Mouse (Mus musculus) left cerebral cortex, adult 11 months (tissue): ENCODE measurements around the gene Naa16.
A peak's percentile ranks its signal among the peaks of the same experiment; 100 is the strongest.

Source experiments
- DNase-seq: peaks from one replicate; pipeline ENCODE4 v3.0.0; 2022; ENCODE audit warnings: low spot score

Naa16 gene

GRCm38 (mm10) chr14:79330944-79331561 is 59.5 kb downstream of the Naa16 start:
- no peak for DNase-seq

GRCm38 (mm10) chr14:79327033-79327432 is 63.5 kb downstream of the Naa16 start:
- DNase-seq, result no peak

GRCm38 (mm10) chr14:79324112-79324840 is 66.3 kb downstream of the Naa16 start:
- DNase-seq, result no peak

- DNase-seq, result no peak
Observed at GRCm38 (mm10) chr14:79321881-79322280, 68.7 kb downstream of the Naa16 start.

- no peak for DNase-seq
Observed at GRCm38 (mm10) chr14:79321152-79321551, 69.4 kb downstream of the Naa16 start.

- DNase-seq, result no peak
Observed at GRCm38 (mm10) chr14:79317602-79318001, 73.0 kb downstream of the Naa16 start.

DNA sequence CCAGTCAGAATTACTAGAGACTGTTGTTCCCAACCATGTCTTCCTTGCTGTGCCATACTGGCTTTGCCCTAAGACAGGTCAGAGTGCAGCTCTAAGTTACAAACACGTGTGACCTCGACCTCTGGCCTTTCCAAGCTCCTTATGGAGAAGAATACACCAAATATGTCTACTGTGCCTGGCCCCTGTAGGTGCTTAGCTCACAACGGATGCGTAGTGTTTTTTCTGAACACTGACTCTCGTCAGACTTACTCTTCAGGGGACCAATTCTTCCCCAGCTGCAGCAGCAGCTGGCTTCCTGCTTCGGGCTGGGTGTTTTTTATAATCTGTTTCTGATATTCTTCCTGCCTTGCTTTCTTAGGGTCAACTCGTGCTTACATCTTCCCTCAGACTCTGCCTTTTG is 74.7 kb downstream of the Naa16 start:
- no peak for DNase-seq

DNA sequence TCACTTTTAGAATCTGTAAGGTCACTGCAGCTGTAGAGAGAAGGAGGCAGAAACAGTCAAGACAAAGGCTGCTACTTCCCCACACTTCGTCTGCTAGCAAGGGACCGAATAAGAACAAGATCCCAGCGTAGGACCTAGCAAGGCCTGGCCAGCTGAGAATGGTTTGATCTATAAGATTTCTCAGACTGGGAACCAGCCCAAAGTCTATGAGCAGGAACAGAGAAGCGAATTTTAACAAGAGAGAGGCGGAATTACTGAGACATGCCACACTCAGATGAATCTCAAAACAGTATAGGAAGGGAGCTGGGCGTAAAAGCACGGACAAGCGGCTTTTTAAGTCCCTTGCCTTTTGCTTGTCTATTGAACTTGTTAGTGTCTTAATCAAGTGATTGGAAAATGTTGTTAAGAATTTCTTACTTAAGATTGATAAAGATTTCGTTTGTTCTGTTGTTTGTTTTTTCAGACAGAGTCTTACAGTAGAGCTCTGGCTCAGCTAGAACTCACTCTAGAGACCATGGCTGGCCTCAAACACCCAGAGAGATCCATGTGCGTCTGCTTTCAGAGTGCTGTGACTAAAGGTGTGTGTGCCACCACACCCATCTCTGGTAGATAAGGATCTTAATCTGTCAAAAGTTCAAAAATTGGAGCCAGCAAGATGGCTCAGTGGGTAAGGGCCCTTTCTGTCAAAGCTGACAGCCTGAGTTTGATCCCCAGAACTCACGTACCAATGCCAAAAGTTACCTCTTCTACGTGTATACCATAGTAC is 76.2 kb downstream of the Naa16 start:
- no peak for DNase-seq

- no peak for DNase-seq
Observed at GRCm38 (mm10) chr14:79313439-79314175, 77.0 kb downstream of the Naa16 start.

DNA sequence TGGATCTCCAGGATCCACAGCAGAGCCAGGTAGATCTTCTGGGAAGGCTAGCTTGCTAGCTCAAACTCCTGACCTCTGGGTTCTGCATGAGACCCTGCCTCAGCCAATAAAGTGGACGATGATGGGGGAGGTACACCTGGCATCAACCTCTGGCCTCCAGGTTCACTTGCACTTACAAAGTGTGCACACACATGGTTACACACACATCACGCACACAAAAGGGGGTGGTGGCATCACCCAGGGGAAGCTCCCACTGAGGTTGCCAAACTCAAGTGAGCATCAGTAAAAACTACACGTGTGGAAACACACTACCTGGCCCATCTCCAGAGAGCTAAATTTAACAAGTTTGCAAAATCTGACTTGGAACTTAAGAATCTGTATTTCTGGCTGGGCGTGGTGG is 77.9 kb downstream of the Naa16 start:
- DNase-seq, result no peak

GRCm38 (mm10) chr14:79311918-79312454 is 78.6 kb downstream of the Naa16 start:
- no peak for DNase-seq

GRCm38 (mm10) chr14:79309115-79309514 is 81.5 kb downstream of the Naa16 start:
- no peak for DNase-seq

GRCm38 (mm10) chr14:79308364-79308763 is 82.2 kb downstream of the Naa16 start:
- DNase-seq, result no peak

DNA sequence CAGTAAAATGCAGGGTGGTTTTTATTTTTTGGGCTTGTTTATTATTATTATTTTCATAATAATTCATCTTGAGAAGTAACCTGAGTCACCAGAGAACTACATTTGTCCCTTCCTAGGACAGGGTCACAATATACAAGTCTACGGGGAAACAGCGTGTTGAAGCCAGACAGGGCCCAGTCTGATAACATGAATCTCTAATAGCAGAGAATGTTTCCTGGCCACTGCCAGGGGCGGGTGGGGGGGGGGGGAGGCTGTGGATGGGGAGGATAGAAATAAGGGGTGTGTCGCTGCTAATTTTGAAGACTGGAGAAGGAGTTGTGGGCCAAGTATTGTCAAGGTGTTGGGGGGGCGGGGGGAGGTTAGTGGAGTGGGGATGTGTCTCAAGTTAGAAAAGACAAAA is 82.7 kb downstream of the Naa16 start:
- DNase-seq, result no peak

GRCm38 (mm10) chr14:79307138-79307537 is 83.4 kb downstream of the Naa16 start:
- DNase-seq, result no peak

DNA sequence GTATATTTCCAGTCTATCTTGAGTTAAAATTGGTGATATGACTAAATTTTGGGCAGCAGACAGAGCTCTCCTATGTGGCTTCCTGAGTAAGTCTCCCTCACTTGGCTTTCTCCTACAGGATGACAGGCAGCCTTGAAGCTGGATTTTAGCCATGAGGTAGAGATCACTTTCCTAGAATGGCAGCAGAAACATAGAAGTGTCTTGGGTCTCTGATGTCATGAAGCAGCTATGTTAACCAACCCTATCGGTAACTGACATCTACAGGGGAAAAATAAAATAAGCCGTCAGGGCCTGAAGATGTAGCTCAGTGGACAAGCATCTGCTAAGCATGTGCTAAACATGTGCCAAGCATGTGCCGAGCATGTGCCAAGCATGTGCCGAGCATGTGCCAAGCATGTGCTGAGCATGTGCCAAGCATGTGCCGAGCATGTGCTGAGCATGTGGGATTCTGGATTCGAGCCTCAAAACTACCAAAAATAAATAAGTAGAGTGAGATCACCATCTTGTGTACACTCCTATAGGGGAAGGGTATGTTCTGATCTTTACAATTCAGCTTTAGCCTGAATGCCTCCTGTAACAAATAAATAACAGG is 85.6 kb downstream of the Naa16 start:
- no peak for DNase-seq

DNA sequence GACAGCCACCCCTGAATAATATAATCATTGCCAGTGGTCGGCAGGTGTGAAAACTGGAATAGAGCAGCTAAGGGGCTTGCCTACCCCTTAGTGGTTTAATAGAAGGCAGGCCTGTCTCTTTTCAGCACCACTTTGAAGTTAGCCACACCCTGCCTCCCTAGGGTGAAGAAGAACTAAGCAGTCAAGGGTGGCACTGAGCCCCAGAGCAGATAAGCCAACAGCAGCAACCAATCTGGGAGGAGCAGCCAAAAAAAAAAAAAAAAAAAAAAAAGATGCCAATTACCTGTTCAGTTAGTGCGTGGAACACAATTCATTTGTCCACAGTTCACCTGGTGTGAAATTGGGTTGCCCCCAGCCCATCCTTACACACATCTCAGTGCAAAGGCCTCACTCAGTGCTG is 87.4 kb downstream of the Naa16 start:
- DNase-seq, result no peak

- peak; percentile 86 for DNase-seq
Observed at GRCm38 (mm10) chr14:79301466-79301875, 89.1 kb downstream of the Naa16 start, which contains the start of gene Rgcc. TSS of gene Rgcc (minus strand) at chr14:79301645.

DNA sequence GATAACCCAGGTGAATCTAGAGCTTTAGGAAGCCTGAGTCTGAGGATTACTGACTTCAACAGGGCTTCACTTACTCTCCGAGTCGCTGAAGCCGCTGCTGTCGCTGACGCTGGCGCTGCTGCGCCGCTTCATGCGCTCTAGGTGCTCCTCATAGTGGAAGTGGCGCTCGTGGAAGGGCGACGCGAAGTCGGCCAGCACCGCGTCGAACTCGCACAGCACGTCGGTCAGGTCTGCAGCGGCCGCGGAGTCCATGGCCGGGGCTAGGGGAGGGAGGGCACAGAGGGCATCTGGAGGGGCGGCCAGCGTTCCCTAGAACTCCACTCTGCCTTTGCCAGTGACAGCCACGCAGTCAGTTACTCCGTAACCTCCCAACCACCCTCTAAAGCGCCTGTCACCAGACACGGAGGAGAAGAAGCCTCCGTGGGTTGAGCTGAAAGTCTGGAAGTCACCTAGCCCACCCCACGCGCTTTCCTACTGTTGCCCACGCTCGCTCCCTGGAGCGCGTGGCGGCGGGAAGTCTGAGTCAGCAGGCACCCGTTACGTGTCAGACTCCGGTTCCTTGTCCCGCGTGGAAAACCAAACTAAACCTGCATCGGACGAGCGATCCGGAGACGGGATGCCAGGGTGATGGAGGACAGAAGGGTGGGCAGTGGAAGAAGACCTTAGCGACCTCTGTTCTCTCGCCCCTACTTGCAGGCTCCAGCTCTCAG is 89.8 kb downstream of the Naa16 start:
- peak; percentile 30 for DNase-seq

- peak; percentile 22 for DNase-seq
Observed at GRCm38 (mm10) chr14:79299796-79300195, 90.8 kb downstream of the Naa16 start.

- DNase-seq, result no peak
Observed at GRCm38 (mm10) chr14:79299230-79299629, 91.3 kb downstream of the Naa16 start.
